Mouse (Mus musculus) yolk sac, embryonic 10.5 days (tissue): Measurements from ENCODE around the gene Aadacl3.

ENCODE experiments used
- DNase-seq: peaks from one replicate; pipeline ENCODE4 v3.0.0-alpha.2; 2017; ENCODE audit warnings: low spot score

Gene Aadacl3

GRCm38 (mm10) chr4:144463656-144464055, at the start of gene Aadacl3:
TSS of gene Aadacl3 (minus strand) at chr4:144463756.
- DNase-seq, result no peak

- no peak for DNase-seq
Measured at GRCm38 (mm10) chr4:144506518-144506917, 43.0 kb upstream of the Aadacl3 start.

DNA sequence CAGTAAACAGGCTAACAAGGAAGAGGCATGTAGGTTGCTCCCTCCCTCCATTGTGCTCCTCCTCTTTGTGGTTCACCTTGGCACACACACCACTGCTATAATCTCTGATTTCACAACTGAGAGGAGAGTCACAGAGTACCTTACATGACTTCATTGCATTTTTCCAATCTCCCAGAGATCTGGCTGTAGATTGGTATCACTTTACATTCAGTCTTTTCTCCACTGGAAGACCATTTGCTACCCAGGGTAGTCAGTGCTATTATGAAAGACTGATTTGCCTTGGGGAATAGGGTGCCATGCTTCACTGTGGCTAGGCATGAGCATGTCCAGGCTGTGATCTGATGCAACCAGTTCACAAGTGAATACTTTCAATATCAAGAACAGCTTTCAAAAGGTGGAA, 29.8 kb upstream of the Aadacl3 start:
- DNase-seq, result no peak

GRCm38 (mm10) chr4:144468091-144468490, 4.5 kb upstream of the Aadacl3 start:
- no peak for DNase-seq

DNA sequence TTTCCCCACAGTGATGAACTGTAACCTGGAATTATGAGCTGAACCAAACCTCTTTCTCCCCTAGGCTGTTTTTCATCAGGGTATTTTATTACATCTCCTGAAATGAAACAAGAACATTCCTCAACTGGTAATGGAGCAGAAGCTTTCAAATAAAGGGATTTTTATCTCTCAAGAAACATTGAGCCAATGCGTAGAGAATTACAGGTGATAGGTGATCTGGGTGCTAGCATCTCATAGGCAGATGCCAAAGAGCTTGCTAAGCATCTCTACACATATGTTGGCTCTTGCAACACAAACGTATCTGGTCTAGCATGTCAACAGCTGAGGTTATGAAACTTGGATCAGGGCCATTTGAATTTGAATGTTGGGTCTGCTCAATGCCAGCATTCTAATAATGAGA, 1.6 kb upstream of the Aadacl3 start:
- no peak for DNase-seq

- DNase-seq, result no peak
Measured at GRCm38 (mm10) chr4:144453217-144453616, 10.3 kb downstream of the Aadacl3 start, which contains the start of gene Gm9944. TSS of gene Gm9944 (minus strand) at chr4:144453317.

DNA sequence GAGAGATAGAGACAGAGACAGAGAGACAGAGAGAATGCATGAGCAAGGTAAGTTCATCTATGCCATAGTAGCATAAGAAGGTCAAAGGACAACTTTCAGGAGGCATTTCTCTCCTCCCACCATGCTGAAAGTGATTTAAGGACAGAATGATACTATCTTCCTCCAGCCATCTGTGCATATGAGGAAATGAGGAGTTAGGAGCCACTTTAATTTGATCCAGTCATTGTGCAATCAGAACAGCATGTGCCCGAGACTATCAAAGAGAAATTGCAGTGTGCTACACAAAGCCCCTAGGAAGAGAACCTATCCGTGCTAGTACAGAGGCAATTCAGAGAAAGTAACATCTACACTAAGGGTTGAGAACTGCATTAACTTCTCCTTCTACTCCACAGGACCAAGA, 15.0 kb downstream of the Aadacl3 start:
- DNase-seq, result no peak

GRCm38 (mm10) chr4:144441582-144441981, 22.0 kb downstream of the Aadacl3 start:
- DNase-seq, result no peak

- no peak for DNase-seq
Measured at GRCm38 (mm10) chr4:144441095-144441494, 22.5 kb downstream of the Aadacl3 start.

DNA sequence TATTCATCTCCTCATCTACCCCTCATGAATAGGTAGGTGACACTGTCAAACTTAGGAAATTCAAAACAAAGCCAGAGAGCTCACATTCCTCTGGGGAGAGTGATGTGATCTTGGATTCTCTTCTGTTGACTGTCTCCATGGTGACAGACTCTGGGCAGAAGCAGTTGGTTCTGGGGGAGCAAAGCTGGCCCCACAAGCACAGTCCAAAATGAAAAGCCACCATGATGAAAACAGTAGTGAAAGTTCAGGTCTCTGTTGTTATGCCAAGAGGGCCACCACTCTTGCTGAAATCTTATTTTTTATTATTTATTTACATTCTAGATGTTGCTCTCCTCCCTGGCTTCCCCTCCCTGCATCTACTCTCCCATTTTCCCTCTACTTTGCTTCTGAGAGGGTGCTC, 24.9 kb downstream of the Aadacl3 start, which contains the start of gene 1700012P22Rik:
Gene 1700012P22Rik, minus strand, starts transcription at position 101 of the 400 bp plus-strand sequence.
- no peak for DNase-seq

DNA sequence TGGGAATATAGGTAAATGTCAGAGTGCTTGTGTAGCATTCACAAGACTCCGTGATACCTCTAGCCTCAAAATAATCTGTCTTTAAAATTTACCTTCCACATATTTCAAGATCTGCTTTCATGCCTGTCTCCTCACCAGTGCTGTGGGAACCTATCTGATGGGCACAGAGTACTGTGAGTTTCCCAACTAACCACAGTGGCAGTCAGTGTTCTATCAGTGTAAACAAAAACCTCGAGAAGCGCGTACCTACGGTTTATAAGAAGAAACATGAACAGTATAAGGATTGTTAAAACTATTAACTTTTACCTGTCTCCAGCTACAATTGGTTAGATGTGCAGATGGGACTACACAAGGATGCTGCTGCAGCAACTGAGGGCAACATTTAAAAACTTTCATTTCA, 30.3 kb downstream of the Aadacl3 start:
- DNase-seq, result no peak

DNA sequence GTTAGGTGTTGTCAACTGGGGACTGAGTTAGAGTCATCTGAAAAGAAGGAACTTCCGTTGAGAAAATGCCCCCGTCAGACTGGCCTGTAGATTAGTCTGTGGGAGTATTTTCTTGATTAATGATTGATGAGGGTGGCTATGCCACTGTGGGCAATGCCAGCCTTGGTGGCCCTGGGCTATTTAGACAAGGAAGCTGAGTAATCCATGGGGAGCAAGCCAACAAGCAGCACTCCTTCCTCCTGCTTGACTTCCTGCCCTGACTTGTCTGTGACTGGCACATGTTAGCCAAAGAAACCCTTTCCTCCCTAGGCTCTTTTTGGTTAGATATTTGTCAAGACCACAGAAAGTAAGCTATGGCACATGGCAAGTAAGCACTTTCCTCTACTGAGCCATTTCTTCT, 32.8 kb downstream of the Aadacl3 start:
- no peak for DNase-seq

DNA sequence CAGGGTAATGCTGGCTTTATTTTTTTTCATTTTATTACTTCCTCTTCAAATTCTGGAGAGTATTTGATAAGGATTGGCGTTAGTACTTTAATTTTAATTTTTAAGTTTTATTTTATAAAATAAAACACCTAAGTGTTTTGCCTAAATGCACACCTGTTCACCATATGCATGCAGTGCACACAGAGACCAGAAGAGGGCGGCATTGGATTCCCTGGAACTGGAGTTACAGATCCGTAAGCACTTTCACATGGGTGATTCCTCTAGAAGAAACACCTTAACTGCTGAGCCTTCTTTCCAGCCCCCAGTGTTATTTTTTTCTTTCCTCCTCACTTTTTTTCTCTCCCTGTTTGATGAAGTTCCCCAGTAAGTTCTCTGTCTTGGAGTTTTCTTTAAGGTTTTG, 34.7 kb downstream of the Aadacl3 start:
- no peak for DNase-seq

GRCm38 (mm10) chr4:144424590-144424989, 39.0 kb downstream of the Aadacl3 start:
- DNase-seq, result no peak

GRCm38 (mm10) chr4:144420644-144421043, 42.9 kb downstream of the Aadacl3 start:
- DNase-seq, result no peak

- no peak for DNase-seq
Measured at GRCm38 (mm10) chr4:144408290-144408689, 55.3 kb downstream of the Aadacl3 start, which contains the start of gene Pramef12. TSS of gene Pramef12 (minus strand) at chr4:144408464.

GRCm38 (mm10) chr4:144406261-144406660, 57.3 kb downstream of the Aadacl3 start:
- DNase-seq, result no peak

DNA sequence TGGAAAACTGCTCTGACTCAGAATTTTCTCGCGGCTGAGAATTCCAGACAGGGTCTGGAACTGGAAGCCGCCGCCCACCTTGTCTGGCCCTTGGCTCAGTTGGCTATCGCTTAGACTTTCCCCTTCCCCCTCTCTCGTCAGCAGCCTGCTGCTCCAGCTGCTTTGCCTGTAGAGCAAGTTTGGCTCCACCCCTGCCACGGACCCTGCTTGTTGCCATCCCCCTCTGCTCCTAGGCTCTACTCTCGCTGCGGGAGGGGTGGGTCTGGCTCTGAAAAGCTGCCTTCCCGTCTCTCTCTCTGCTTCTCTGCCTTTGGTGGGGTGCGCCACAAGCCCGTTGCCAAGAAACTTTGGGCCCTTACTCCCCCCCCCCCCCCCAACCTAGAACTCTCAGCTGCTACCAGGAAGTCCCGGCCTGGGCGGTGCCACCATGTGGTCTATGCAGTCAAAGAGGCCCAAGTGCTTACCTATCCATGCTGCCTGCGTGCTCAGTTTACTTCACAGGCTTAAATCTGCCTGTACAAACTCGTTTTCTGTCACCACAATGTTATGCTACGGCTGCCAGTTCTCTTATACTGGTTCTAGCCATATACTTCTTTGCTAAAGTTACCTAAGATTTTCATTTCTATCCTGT, 59.0 kb downstream of the Aadacl3 start:
- peak; percentile 87 for DNase-seq
